Mouse (Mus musculus) neural tube, embryonic 10.5 days (tissue): Measurements from ENCODE around the gene Grk6.

Experiments used
- DNase-seq: peaks from one replicate; pipeline ENCODE4 v3.0.0-alpha.2; 2017; ENCODE audit warnings: low spot score; ENCODE audit errors: extremely low spot score

Gene Grk6

GRCm38 (mm10) chr13:55484520-55485088 is 39.7 kb downstream of the Grk6 start:
- DNase-seq, result no peak

- DNase-seq, result peak; percentile 54
Measured at GRCm38 (mm10) chr13:55486029-55486794, 41.3 kb downstream of the Grk6 start.

- peak; percentile 77 for DNase-seq
Measured at GRCm38 (mm10) chr13:55486916-55487577, 42.2 kb downstream of the Grk6 start.

GRCm38 (mm10) chr13:55487578-55488498 is 43.0 kb downstream of the Grk6 start, which contains the start of gene Dbn1:
Gene Dbn1 (minus strand): TSS chr13:55488111.
- peak; percentile 88 for DNase-seq

- no peak for DNase-seq
Measured at GRCm38 (mm10) chr13:55494257-55494656, 49.4 kb downstream of the Grk6 start.

- no peak for DNase-seq
Measured at GRCm38 (mm10) chr13:55494883-55495621, 50.2 kb downstream of the Grk6 start.

- DNase-seq, result no peak
Measured at GRCm38 (mm10) chr13:55495702-55496101, 50.8 kb downstream of the Grk6 start.

- no peak for DNase-seq
Measured at GRCm38 (mm10) chr13:55496661-55497060, 51.8 kb downstream of the Grk6 start.

- DNase-seq, result no peak
Measured at GRCm38 (mm10) chr13:55498906-55499305, 54.0 kb downstream of the Grk6 start.

GRCm38 (mm10) chr13:55500575-55500974 is 55.7 kb downstream of the Grk6 start:
- no peak for DNase-seq

GRCm38 (mm10) chr13:55502405-55502804 is 57.5 kb downstream of the Grk6 start:
- DNase-seq, result no peak

GRCm38 (mm10) chr13:55504390-55504789 is 59.5 kb downstream of the Grk6 start:
- DNase-seq, result no peak

GRCm38 (mm10) chr13:55505810-55506209 is 60.9 kb downstream of the Grk6 start:
- DNase-seq, result no peak

- DNase-seq, result no peak
Measured at GRCm38 (mm10) chr13:55506697-55507096, 61.8 kb downstream of the Grk6 start.

GRCm38 (mm10) chr13:55507877-55508276 is 63.0 kb downstream of the Grk6 start:
- no peak for DNase-seq

- DNase-seq, result no peak
Measured at GRCm38 (mm10) chr13:55508531-55508930, 63.7 kb downstream of the Grk6 start.

- no peak for DNase-seq
Measured at GRCm38 (mm10) chr13:55510332-55510667, 65.4 kb downstream of the Grk6 start.
